Mouse (Mus musculus) heart, embryonic 16.5 days (tissue): ENCODE data around the gene Gm11084. TPM values are rescaled to one million over a fixed set of nuclear protein-coding genes. Genes with fewer than 3 reads are reported as not detected.
A peak's percentile ranks its signal among the peaks of the same experiment; 100 is the strongest.
"Not testable (repeated sequence)": the region's sequence is repeated elsewhere in the genome, so short reads cannot be mapped to it uniquely, and the experiment has no call there.

ENCODE experiments used
- ATAC-seq: fragments of 200-750 bp; cut with Nextera tagmentation; replicated peaks from 2 replicates; pipeline ENCODE4 v1.8.0; 2017; ENCODE audit warnings: moderate number of reproducible peaks; ENCODE audit not compliant: insufficient read depth, low FRiP score; ENCODE audit errors: extremely low read depth
- H3K27ac ChIP-seq: fragments of 300-500 bp; sonication (generic); 2 replicates; pipeline ENCODE4 v1.5.1; 2014; ENCODE audit warnings: mild to moderate bottlenecking, low read length, control low read depth, moderate library complexity
- H3K27me3 ChIP-seq: fragments of 300-500 bp; sonication (generic); 2 replicates; pipeline ENCODE4 v1.6.1; 2014; ENCODE audit warnings: low read length, mixed read lengths; ENCODE audit not compliant: control insufficient read depth, insufficient read depth
- H3K36me3 ChIP-seq: fragments of 300-500 bp; sonication (generic); 2 replicates; pipeline ENCODE4 v1.6.1; 2014; ENCODE audit not compliant: control insufficient read depth, insufficient read depth
- H3K4me1 ChIP-seq: fragments of 300-500 bp; sonication (generic); 2 replicates; pipeline ENCODE4 v1.6.1; 2014; ENCODE audit warnings: low read length, mixed read lengths; ENCODE audit not compliant: control insufficient read depth, insufficient read depth
- H3K4me2 ChIP-seq: fragments of 300-500 bp; sonication (generic); 2 replicates; pipeline ENCODE4 v1.6.1; 2014; ENCODE audit warnings: low read depth, mild to moderate bottlenecking, control low read depth, low read length
- H3K4me3 ChIP-seq: fragments of 300-500 bp; sonication (generic); 2 replicates; pipeline ENCODE4 v1.5.1; 2014; ENCODE audit warnings: mild to moderate bottlenecking, control low read depth, low read length
- H3K9ac ChIP-seq: fragments of 300-500 bp; sonication (generic); 2 replicates; pipeline ENCODE4 v1.6.1; 2014; ENCODE audit warnings: low read length, control low read depth
- H3K9me3 ChIP-seq: fragments of 300-500 bp; sonication (generic); replicated peaks from 2 replicates; pipeline ENCODE4 v1.6.1; 2016; ENCODE audit warnings: low read length; ENCODE audit not compliant: control insufficient read depth
- WGBS: fragments of 180-500 bp; shearing (Covaris S2); extraction: QIAGEN DNeasy Blood & Tissue Kit; methylation state at CpG from one replicate; pipeline ENCODE4 v1.1.7; 2014; 5-methylcytosine and 5-hydroxymethylcytosine counted together
- polyA plus RNA-seq: library from polyadenylated mRNA; unstranded; fragments of >200 nt; fragmentation: Nextera tagmentation; extraction: Ambion mirVana; gene quantifications from 2 replicates; pipeline ENCODE4 v1.2.1, GENCODE M21; 2015

The Gm11084 gene
- polyA plus RNA-seq, 1 experiment from 2014 or later, result not detected

DNA sequence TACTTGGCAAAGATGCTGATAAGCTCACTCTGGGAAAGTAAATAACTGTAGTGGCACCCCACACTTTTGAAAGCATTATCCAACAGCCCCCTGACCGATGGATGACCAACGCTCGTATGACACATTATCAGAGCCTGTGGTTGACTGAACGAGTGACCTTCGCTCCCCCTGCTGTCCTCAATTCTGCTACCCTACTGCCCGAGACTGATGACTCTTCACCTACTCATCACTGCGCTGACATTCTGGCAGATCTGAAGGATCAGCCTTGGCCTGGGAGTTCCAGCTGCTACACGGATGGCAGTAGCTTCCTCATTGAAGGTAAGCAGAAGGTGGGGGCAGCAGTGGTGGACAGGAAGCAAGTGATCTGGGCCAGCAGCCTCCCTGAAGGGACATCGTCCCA is 27.5 kb upstream of the Gm11084 start:
- H3K27ac ChIP-seq, H3K4me1 ChIP-seq, H3K4me2 ChIP-seq, H3K4me3 ChIP-seq, ATAC-seq, H3K36me3 ChIP-seq, H3K27me3 ChIP-seq, H3K9ac ChIP-seq: not testable (repeated sequence)
- H3K9me3 ChIP-seq, result peaks cover 15% of the 10 kb centered on the region
- WGBS, result 48% methylated on average over 9 of the region's 9 CpGs

DNA sequence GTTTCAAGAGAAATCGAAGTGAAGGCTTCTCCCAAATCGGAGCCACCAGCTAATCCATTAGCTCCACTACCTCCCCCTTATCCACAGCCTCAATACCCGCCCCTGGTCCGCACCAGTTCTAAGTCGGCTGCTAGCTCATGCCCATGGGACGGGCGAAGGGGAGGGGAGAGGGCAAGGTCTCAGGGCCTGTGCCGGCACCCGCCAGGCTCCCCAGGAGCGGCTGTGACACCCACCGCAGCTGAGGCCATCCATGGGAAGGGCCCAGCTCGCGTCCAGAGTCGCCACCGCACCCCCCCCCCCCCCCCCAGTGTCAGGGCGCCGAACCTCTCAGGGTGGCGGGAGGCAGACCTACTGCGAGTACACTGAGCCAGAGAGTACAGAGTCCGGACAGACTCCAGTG is 26.1 kb upstream of the Gm11084 start:
- Histone ChIP-seq H3K27me3 (no peaks in the 10 kb centered on the region), H3K9me3 (peaks cover 15% of the 10 kb centered on the region), H3K36me3 (no peaks in the 10 kb centered on the region), H3K9ac (no peak overlapping the region), H3K27ac (no peak overlapping the region), H3K4me2 (no peak overlapping the region), H3K4me1 (no peaks in the 10 kb centered on the region), H3K4me3 (no peak overlapping the region)
- WGBS, result 74% methylated on average over 19 of the region's 20 CpGs
- ATAC-seq, result no peak

DNA sequence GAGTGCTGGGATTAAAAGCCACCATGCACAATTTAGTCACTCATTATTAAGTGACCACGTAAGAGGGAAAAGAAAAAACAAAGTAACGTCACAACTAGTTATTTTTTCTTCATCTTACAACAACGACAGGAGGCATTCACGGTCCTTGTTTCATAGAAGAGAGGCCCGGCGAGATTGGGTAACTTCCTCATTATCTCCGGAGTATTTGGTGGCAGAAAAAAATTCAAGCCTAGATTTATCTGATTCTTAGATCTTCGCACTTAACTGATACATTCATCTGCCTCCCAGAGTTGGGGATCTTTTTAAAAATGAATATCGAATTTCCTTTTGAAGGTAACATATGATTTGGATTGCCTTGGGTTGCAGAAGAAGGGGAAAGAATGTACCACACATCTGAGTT is 21.0 kb upstream of the Gm11084 start:
- 89% methylated on average over 9 of the region's 9 CpGs for WGBS
- Histone ChIP-seq H3K4me2 (no peak overlapping the region), H3K4me1 (peaks cover 28% of the 10 kb centered on the region), H3K27me3 (no peaks in the 10 kb centered on the region), H3K4me3 (no peak overlapping the region), H3K27ac (no peak overlapping the region), H3K9me3 (peaks cover 11% of the 10 kb centered on the region), H3K36me3 (no peaks in the 10 kb centered on the region), H3K9ac (no peak overlapping the region)
- no peak for ATAC-seq

DNA sequence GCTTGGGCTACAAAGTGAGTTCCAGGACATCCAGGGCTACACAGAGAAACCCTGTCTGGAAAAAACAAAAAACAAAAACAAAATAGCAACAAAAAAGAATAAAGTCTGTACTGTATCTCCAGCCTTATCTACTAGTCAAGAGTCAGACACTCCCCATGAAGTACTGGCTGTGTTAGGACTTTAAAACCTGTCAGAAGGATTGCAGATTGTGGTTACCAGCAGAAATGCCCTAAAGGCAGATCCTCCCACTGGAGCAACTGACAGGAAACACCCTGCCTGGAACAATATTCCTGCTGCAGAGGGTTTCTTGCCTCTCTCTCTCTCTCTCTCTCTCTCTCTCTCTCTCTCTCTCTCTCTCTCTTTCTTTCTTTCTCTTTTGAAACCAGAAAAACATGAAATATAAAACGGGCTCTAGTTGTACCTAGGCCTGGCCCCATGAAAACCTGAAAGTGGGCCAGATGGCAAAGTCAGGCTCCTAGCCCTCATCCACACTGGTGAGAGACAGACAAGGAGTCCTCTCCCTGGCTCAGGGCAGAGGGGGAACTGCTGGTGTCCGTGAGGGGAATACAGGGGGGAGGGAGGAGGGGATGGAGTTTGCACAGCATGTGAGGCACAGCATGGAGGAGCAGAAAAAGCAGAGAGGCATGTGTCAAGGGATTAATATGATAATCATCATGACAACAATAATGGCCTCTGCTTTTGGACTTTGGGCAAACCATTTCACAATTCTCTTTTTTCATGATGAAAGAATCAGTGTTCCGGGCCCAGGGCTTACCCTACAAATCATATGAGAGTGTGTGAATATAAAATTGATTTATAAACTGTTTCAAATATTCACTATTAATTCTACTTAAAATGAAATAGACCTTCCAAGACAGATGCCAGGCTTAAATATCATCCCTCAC is 19.3 kb upstream of the Gm11084 start:
- ATAC-seq, result no peak
- H3K4me2 ChIP-seq, result no peak overlapping the region

DNA sequence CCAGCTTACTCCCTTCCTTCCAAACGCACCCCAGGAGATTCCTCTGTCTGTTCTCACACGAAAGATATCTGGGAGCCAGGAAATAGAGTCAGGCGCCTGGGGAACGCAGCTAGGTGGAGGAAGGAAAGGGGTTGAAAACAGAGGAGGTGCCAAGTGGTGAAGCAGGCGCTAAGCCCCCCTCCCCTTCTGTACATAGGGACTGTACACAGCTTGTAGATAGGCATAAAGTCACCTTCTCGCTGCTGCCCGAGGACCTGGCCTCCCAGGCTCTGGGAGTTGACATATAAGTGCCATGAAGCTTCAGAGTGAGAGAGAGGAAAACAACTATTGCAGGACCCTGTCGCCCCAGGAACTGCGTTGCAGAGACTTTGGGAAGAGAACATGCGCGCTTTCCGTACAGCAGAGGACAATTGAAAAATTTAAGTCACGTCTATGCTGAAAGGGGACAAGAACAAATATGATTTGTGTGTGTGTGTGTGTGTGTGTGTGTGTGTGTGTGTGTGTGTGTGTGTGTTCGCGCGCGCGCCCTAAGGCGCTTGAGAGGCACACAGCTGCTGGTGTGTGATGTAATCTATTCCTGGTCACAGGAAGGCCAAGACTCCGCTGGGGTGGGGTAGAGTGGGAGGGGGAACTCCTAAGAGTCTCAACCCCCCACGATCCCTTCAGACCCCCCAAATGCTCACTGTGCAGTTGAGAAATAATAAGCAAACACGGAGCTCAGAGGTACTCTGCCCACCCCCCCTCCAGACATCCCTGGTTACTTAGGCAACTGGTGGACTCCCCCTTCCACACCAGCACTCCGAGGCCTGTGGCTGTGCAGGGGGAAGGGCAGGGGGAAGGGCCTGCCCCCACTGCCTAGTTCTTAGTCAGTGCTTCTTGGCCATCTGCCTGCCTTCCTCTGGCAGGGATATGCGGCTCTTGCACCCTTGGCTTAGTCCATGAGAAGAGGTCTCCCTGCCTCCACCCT is 17.5 kb upstream of the Gm11084 start:
- H3K27me3 ChIP-seq, result no peaks in the 10 kb centered on the region
- H3K9ac ChIP-seq, result peak overlapping the region; percentile 72
- peak overlapping the region; percentile 68 for H3K4me2 ChIP-seq
- peaks cover 33% of the 10 kb centered on the region for H3K4me1 ChIP-seq
- no peaks in the 10 kb centered on the region for H3K9me3 ChIP-seq
- peak; percentile 85 for ATAC-seq
- 6% methylated on average over 24 of the region's 24 CpGs for WGBS
- no peaks in the 10 kb centered on the region for H3K36me3 ChIP-seq
- H3K27ac ChIP-seq, result peak overlapping the region; percentile 97
- H3K4me3 ChIP-seq, result peak overlapping the region; percentile 33

More for the DNA sequence above, 19.3 kb upstream of the Gm11084 start:
- Histone ChIP-seq H3K27ac (peak overlapping the region; percentile 97), H3K9ac (no peak overlapping the region), H3K9me3 (peaks cover 6% of the 10 kb centered on the region), H3K27me3 (no peaks in the 10 kb centered on the region), H3K4me1 (peaks cover 33% of the 10 kb centered on the region), H3K4me3 (no peak overlapping the region), H3K36me3 (no peaks in the 10 kb centered on the region)
- WGBS, result 60% methylated on average over 3 of the region's 3 CpGs

DNA sequence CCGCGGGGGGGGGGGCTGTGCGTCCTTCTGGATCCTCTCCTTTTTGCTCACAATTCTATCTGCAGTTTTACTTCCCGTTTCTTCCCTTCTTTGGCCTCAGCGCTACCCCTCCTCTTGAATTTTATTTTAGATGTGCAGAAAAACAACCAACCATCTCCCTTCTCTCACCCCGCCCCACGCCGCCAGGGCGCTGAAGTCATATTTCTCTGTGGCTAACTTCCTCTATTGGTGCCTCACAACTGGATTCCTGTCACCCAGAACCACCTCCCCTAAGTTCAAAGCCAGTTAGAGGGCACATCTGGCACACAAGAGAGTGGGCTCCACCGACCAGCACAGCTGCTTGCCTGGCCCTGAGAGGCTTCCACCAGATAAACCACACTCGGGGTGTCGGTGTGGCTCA is 16.5 kb upstream of the Gm11084 start:
- no peaks in the 10 kb centered on the region for H3K27me3 ChIP-seq
- H3K9me3 ChIP-seq, result no peaks in the 10 kb centered on the region
- peak overlapping the region; percentile 33 for H3K4me3 ChIP-seq
- H3K4me2 ChIP-seq, result peak overlapping the region; percentile 68
- H3K36me3 ChIP-seq, result no peaks in the 10 kb centered on the region
- WGBS, result 31% methylated on average over 12 of the region's 12 CpGs
- peak overlapping the region; percentile 97 for H3K27ac ChIP-seq
- H3K9ac ChIP-seq, result peak overlapping the region; percentile 72
- peak; percentile 15; the same call in 1 of the 2 replicates for ATAC-seq
- peaks cover 33% of the 10 kb centered on the region for H3K4me1 ChIP-seq

DNA sequence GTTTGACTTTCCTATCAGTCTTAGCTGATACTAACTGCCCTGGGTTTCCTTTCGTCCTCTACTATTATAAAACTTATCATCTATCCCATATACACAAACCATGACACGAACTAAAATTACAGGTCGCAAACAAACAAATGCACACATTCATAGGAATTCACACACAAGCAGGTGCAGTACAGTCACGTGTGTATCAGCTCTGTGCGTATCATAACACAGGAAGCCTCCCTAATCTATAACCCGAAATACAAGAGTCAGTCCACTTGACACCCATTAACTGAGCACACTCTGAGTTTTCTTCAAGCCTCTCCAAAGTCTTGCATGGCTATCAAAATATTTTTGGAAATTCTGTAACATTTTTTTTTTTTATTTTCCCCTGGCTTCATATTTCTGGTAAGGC is 15.9 kb upstream of the Gm11084 start:
- H3K4me3 ChIP-seq, result no peak overlapping the region
- H3K27ac ChIP-seq, result peak overlapping the region; percentile 66; the same call in 1 of the 2 replicates
- WGBS, result 72% methylated on average over 6 of the region's 6 CpGs
- H3K4me2 ChIP-seq, result no peak overlapping the region
- peaks cover 36% of the 10 kb centered on the region for H3K4me1 ChIP-seq
- ATAC-seq, result no peak
- H3K9ac ChIP-seq, result no peak overlapping the region
- H3K27me3 ChIP-seq, result no peaks in the 10 kb centered on the region
- no peaks in the 10 kb centered on the region for H3K36me3 ChIP-seq
- H3K9me3 ChIP-seq, result no peaks in the 10 kb centered on the region

DNA sequence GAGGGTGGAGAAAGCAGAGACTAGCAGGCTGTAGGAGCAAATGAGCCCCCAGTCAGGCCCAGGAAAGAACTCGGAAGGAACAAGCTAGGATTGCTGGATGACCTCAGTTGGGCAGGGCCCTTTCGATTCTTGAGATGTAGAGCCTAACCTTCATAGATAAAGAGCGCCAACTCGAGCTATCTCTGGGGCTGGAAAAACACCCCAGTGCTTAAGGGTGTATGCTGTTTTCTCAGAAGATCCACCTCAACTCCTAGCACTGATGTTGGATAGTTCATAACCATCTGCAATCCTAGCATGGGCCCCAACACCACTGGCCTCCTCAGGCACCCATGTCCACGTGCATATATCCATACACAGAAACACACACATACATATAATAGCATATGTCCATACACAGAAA is 15.5 kb upstream of the Gm11084 start:
- no peak overlapping the region for H3K4me3 ChIP-seq
- 69% methylated on average over 5 of the region's 5 CpGs for WGBS
- H3K4me1 ChIP-seq, result peaks cover 39% of the 10 kb centered on the region
- no peak overlapping the region for H3K9ac ChIP-seq
- no peak for ATAC-seq
- no peaks in the 10 kb centered on the region for H3K27me3 ChIP-seq
- no peaks in the 10 kb centered on the region for H3K36me3 ChIP-seq
- peak overlapping the region; percentile 43; the same call in 1 of the 2 replicates for H3K27ac ChIP-seq
- no peaks in the 10 kb centered on the region for H3K9me3 ChIP-seq
- no peak overlapping the region for H3K4me2 ChIP-seq
